Mouse (Mus musculus): Measurements from ENCODE around the gene Robo3.
A peak's percentile ranks its signal among the peaks of the same experiment; 100 is the strongest.

The Robo3 gene

GRCm38 (mm10) chr9:37368860-37369259 lies 64.2 kb downstream of the Robo3 start:
- peak; percentile 8 for DNase-seq (ENCODE audit: low read depth, low spot score)

- peak; percentile 28 for DNase-seq (ENCODE audit: low read depth, low spot score)
Observed at GRCm38 (mm10) chr9:37368081-37368830, 64.8 kb downstream of the Robo3 start.

DNA sequence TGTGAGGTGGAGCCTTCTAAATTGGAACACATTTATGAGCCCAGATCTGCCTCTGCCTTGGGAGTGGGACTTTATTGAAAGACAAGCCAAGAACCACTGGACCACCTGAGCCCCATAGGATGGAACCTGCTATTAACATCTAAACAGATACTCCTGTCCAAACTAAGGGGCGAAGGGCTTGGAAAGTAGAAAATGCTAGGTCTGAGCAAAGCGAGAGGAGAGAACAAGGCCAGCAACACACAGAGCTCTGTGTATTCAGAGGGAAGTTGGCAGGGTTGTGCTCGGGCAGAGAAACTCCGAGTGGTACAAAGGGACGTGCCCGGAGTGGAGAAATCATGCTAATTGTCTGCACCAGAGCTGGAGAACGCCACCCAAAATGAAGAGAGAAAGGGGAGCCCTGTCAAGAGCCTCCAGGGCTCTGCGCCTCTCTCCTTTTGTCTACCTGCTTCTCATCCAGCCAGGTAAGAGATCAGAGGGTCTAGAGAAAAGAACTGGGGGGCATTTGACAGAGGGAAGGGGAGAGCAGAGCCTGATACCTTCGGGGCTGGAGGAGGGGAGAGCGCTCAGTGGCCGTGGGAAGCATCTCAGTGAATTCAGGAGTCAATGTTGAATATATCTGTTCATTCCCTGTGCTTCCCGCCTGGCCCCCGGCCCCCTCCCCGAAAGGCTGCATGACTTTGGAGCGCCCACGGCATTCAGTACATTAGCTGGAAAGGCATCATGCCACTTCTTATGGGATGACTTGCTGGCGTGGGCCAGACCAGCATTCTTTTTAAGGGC lies 65.6 kb downstream of the Robo3 start, which contains the start of gene Hepacam:
TSS of gene Hepacam (plus strand) at position 51 of the 780 bp plus-strand sequence.
- DNase-seq (ENCODE audit: low read depth, low spot score): peak; percentile 86

DNA sequence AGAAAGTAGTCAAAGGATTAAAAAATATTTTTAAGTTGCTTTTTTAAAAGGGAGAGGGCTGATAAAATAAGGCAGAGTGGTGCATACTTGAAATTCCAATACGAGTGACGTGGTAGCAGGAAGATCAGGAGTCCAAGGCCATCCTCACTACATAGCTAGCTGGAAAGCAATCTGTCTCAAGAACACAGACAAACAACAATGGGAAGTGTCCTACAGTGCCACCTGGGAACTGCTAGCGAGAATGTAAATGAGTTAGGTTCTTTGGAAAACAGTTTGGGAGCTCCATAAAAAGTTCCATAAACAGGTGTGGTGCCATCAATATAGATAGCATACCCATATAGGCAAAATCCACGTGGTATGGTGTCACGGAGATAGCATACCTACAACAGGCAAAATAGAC lies 67.3 kb downstream of the Robo3 start:
- DNase-seq (ENCODE audit: low read depth, low spot score): peak; percentile 19
